13 mouse cellular contexts compared by ENCODE assay signal in genomic region chr13:70732781-70733180, GRCm38 (mm10).
"Had no signal": no experiment of that assay in that cellular context is flagged by ENCODE, and none has a peak within 500 bp of the region (broad histone marks: within the 10 kb centered on the region; RNA-seq: fewer than 3 reads in every experiment).

No protein-coding gene starts in this region.

- H3K4me1 ChIP-seq: liver, embryonic 15.5 days; megakaryocyte, embryonic 14.5 days; midbrain, embryonic 15.5 days had no signal

- H3K27ac ChIP-seq: kidney, embryonic 15.5 days; left cerebral cortex, adult 2 months; limb, embryonic 10.5 days; liver, embryonic 15.5 days; lung, embryonic 15.5 days; macrophage; midbrain, embryonic 15.5 days; neural tube, embryonic 12.5 days; stomach, postnatal 0 days had no signal

- DNase-seq: kidney, postnatal 14 days; lung, postnatal 14 days; thymus, postnatal 14 days had no signal

- H3K4me3 ChIP-seq: kidney, embryonic 15.5 days; left cerebral cortex, adult 2 months; limb, embryonic 10.5 days; liver, embryonic 15.5 days; lung, embryonic 15.5 days; megakaryocyte, embryonic 14.5 days; midbrain, embryonic 15.5 days; neural tube, embryonic 12.5 days had no signal
